10 mouse cellular contexts compared by ENCODE assay signal in genomic region chr11:118904253-118904652, GRCm38 (mm10).
"Had no signal": no experiment of that assay in that cellular context is flagged by ENCODE, and none has a peak within 500 bp of the region (broad histone marks: within the 10 kb centered on the region; RNA-seq: fewer than 3 reads in every experiment).

No protein-coding gene starts in this region.

- DNase-seq: kidney, postnatal 25 days; layer of hippocampus, adult 9-11 months; liver; lung, adult 18-20 months; lung, postnatal 10 days; lung, postnatal 4 days; midbrain, embryonic 14.5 days; right cerebral cortex, postnatal 4 days; thymus, adult 18-20 months; thymus, postnatal 36 days had no signal
